Mouse (Mus musculus): ENCODE measurements around the gene Pald1.

DNA sequence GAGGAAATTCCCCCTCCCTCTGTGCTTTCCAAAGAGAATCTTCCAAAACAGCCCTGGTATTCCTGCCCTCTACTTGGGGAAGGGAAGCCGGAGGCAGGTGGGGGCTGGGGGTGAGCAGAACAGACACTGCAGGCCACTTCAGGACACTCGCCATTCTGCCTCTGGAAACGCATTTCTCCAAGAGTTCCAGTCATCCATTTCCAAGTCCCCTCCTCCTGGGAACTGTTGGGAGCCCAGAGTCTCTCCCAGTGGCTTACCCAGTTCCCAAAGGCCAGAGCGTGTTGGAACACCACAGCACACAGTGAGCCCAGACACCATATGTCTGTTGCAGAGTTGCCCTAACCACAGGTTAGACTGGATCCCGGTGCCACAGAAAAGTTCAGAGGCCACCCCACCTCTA is 4.6 kb downstream of the Pald1 start:
- TF ChIP-seq GATA1 (IDR thresholded peaks at IDR 0.05; ENCODE audit: low read length) (no peak), TAL1 (IDR thresholded peaks at IDR 0.05; ENCODE audit: low read length) (no peak)
